Mouse (Mus musculus) intestine, embryonic 16.5 days (tissue): ENCODE measurements around the gene Smad3. TPM values are rescaled to one million over a fixed set of nuclear protein-coding genes. Genes with fewer than 3 reads are reported as not detected.

Experiments
- ATAC-seq: fragments of 200-750 bp; cut with Nextera tagmentation; 2 replicates; pipeline ENCODE4 v1.8.0; 2017; ENCODE audit warnings: moderate TSS enrichment, moderate library complexity
- H3K27ac ChIP-seq: fragments of 300-500 bp; sonication (generic); 2 replicates; pipeline ENCODE4 v1.5.1; 2014; ENCODE audit warnings: mild to moderate bottlenecking, low read length
- H3K27me3 ChIP-seq: fragments of 300-500 bp; sonication (generic); replicated peaks from 2 replicates; pipeline ENCODE4 v1.6.1; 2014; ENCODE audit warnings: low read length, control low read depth, mixed read lengths; ENCODE audit not compliant: control insufficient read depth, insufficient read depth
- H3K36me3 ChIP-seq: fragments of 300-500 bp; sonication (generic); 2 replicates; pipeline ENCODE4 v1.6.1; 2014; ENCODE audit warnings: low read length, control low read depth; ENCODE audit not compliant: control insufficient read depth, insufficient read depth
- H3K4me1 ChIP-seq: fragments of 300-500 bp; sonication (generic); 2 replicates; pipeline ENCODE4 v1.6.1; 2014; ENCODE audit warnings: low read length, control low read depth, mixed read lengths; ENCODE audit not compliant: control insufficient read depth, insufficient read depth
- H3K4me2 ChIP-seq: fragments of 300-500 bp; sonication (generic); 2 replicates; pipeline ENCODE4 v1.6.1; 2014; ENCODE audit warnings: low read depth, low read length, control low read depth
- H3K4me3 ChIP-seq: fragments of 300-500 bp; sonication (generic); 2 replicates; pipeline ENCODE4 v1.5.1; 2014; ENCODE audit warnings: mild to moderate bottlenecking, low read length
- H3K9ac ChIP-seq: fragments of 300-500 bp; sonication (generic); 2 replicates; pipeline ENCODE4 v1.6.1; 2014; ENCODE audit warnings: low read depth, low read length
- H3K9me3 ChIP-seq: fragments of 300-500 bp; sonication (generic); 2 replicates; pipeline ENCODE4 v1.6.1; 2016; ENCODE audit warnings: low read length, control low read depth; ENCODE audit not compliant: control insufficient read depth
- WGBS: fragments of 180-500 bp; shearing (Covaris S2); extraction: QIAGEN DNeasy Blood & Tissue Kit; methylation state at CpG from one replicate; pipeline ENCODE4 v1.1.7; 2014; 5-methylcytosine and 5-hydroxymethylcytosine counted together
- polyA plus RNA-seq: library from polyadenylated mRNA; unstranded; fragments of >200 nt; fragmentation: Nextera tagmentation; extraction: Ambion mirVana; gene quantifications from 2 replicates; pipeline ENCODE4 v1.2.1, GENCODE M21; 2015

The Smad3 gene
- polyA plus RNA-seq, 1 experiment from 2014 or later, result 10.9 TPM

DNA sequence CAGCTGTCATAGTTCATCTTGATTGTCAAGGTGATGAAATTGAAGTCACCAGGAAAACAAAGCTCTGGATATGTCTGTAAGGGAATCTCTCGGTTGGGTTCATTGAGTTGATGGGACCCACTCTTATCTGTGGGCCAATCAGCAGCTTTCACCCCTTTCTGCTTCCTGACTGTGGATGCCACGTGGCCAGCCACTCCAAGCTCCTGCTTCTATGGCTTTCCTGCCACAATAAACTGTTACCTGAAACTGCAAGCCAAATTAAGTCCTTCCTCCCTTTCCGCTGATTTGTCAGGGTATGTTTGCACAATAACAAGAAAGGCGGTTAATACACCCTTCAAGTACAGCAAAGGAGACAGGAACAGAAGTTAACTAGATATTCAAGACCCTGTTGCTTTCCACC lies 6.5 kb downstream of the Smad3 start:
- no peak overlapping the region for H3K4me2 ChIP-seq
- peaks cover 87% of the 10 kb centered on the region for H3K4me1 ChIP-seq
- no peak for ATAC-seq
- no peaks in the 10 kb centered on the region for H3K36me3 ChIP-seq
- WGBS, result 65% methylated on average over 4 of the region's 4 CpGs
- no peak overlapping the region for H3K9ac ChIP-seq
- no peak overlapping the region for H3K4me3 ChIP-seq
- no peaks in the 10 kb centered on the region for H3K27me3 ChIP-seq
- H3K9me3 ChIP-seq, result no peaks in the 10 kb centered on the region
- no peak overlapping the region for H3K27ac ChIP-seq

- ATAC-seq, result no peak
- H3K9ac ChIP-seq, result peak overlapping the region; percentile 28; the same call in 1 of the 2 replicates
- no peaks in the 10 kb centered on the region for H3K27me3 ChIP-seq
- H3K9me3 ChIP-seq, result no peaks in the 10 kb centered on the region
- no peak overlapping the region; the same call in 1 of the 2 replicates for H3K4me2 ChIP-seq
- no peaks in the 10 kb centered on the region for H3K36me3 ChIP-seq
- WGBS, result 28% methylated on average over 10 of the region's 10 CpGs
- H3K4me3 ChIP-seq, result no peak overlapping the region
- H3K27ac ChIP-seq, result peak overlapping the region; percentile 34
- H3K4me1 ChIP-seq, result peaks cover 87% of the 10 kb centered on the region
Measured at GRCm38 (mm10) chr9:63750360-63750974, 7.3 kb downstream of the Smad3 start.

GRCm38 (mm10) chr9:63749296-63749915 lies 8.4 kb downstream of the Smad3 start:
- no peak for ATAC-seq
- H3K4me2 ChIP-seq, result no peak overlapping the region
- peaks cover 77% of the 10 kb centered on the region for H3K4me1 ChIP-seq
- H3K27ac ChIP-seq, result peak overlapping the region; percentile 33; the same call in 1 of the 2 replicates
- H3K9me3 ChIP-seq, result no peaks in the 10 kb centered on the region
- no peak overlapping the region for H3K4me3 ChIP-seq
- H3K36me3 ChIP-seq, result no peaks in the 10 kb centered on the region
- 38% methylated on average over 15 of the region's 15 CpGs for WGBS
- H3K27me3 ChIP-seq, result no peaks in the 10 kb centered on the region
- H3K9ac ChIP-seq, result no peak overlapping the region

GRCm38 (mm10) chr9:63747645-63748295 lies 10.0 kb downstream of the Smad3 start:
- WGBS, result 85% methylated on average over 9 of the region's 9 CpGs

GRCm38 (mm10) chr9:63746980-63747379 lies 10.8 kb downstream of the Smad3 start:
- Histone ChIP-seq H3K4me1 (peaks cover 73% of the 10 kb centered on the region), H3K27ac (no peak overlapping the region), H3K4me3 (no peak overlapping the region), H3K4me2 (no peak overlapping the region), H3K9me3 (no peaks in the 10 kb centered on the region), H3K27me3 (no peaks in the 10 kb centered on the region), H3K9ac (no peak overlapping the region), H3K36me3 (no peaks in the 10 kb centered on the region)
- 90% methylated on average over 3 of the region's 3 CpGs for WGBS
- ATAC-seq, result no peak

More at GRCm38 (mm10) chr9:63747645-63748295, 10.0 kb downstream of the Smad3 start:
- Histone ChIP-seq H3K4me3 (no peak overlapping the region), H3K9ac (no peak overlapping the region), H3K4me2 (no peak overlapping the region), H3K27me3 (no peaks in the 10 kb centered on the region), H3K36me3 (no peaks in the 10 kb centered on the region), H3K27ac (no peak overlapping the region), H3K4me1 (peaks cover 73% of the 10 kb centered on the region), H3K9me3 (no peaks in the 10 kb centered on the region)
- ATAC-seq, result no peak

DNA sequence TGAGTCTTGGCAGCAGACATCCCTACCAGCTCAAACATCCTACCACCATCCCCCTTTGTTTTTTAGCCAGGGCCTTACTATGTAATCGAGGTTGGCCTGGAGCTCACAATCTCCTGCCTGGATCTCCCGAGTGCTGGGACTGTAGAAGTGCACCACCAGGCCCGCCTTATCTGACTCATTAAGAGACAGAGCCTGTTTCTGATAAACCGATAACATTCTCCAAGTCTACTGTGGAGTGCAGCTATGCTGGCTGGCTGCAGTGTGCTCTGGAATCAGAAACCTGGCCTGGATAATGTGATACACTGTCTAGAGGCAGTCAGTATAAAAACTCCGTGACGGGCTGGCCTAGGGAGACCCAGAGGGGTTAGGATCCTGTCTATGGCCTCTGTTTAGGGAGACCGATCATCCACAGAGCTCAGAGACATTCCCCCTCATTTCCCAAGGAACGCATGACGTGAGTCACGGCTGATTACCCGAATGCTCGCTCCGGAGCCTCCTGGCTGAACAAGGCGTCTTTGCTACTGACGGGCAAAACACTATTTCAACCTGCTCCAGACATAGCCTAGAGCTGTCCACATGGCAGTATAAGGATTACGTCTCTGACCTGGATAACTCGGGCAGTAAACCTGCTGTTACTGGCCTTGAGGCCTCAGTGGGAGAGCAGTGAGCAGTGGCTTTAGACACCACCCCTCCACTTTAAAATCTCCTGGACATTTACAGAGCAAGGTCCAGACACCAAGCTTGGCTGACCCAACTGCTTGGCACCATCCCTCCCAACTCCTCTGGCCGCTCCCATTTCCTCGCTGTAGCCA lies 11.8 kb downstream of the Smad3 start:
- Histone ChIP-seq H3K4me2 (peak overlapping the region; percentile 0; the same call in 1 of the 2 replicates), H3K4me3 (no peak overlapping the region), H3K4me1 (peaks cover 77% of the 10 kb centered on the region), H3K36me3 (no peaks in the 10 kb centered on the region), H3K27me3 (no peaks in the 10 kb centered on the region), H3K9ac (peak overlapping the region; percentile 8; the same call in 1 of the 2 replicates), H3K27ac (peak overlapping the region; percentile 33), H3K9me3 (no peaks in the 10 kb centered on the region)
- ATAC-seq, result peak; percentile 31
- 38% methylated on average over 19 of the region's 19 CpGs for WGBS

DNA sequence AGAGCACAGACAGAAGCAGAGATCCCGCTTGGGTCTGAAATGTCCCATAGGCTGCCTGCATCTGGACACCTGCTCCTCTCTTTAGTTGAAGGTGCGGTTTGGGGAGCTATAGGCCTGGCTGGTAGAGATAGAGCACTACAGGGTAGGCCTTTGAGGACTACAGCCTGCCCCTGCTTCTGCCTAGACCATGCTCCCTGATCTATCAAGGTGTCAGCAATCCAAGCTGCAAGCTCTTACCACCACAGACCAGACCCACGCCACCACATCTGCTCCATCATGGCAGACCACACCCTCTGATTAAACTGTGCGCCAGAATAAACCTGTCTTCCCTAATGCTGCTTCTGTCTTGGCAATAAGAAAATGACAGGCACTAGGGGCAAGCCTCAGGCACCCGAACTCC lies 13.2 kb downstream of the Smad3 start:
- WGBS, result 88% methylated on average over 5 of the region's 5 CpGs
- H3K27me3 ChIP-seq, result no peaks in the 10 kb centered on the region
- ATAC-seq, result no peak
- H3K4me2 ChIP-seq, result no peak overlapping the region
- H3K9ac ChIP-seq, result no peak overlapping the region
- H3K4me3 ChIP-seq, result no peak overlapping the region
- peaks cover 66% of the 10 kb centered on the region for H3K4me1 ChIP-seq
- no peaks in the 10 kb centered on the region for H3K36me3 ChIP-seq
- H3K9me3 ChIP-seq, result no peaks in the 10 kb centered on the region
- H3K27ac ChIP-seq, result no peak overlapping the region

GRCm38 (mm10) chr9:63743775-63744174 lies 14.0 kb downstream of the Smad3 start:
- Histone ChIP-seq H3K4me2 (no peak overlapping the region), H3K4me3 (no peak overlapping the region), H3K36me3 (no peaks in the 10 kb centered on the region), H3K9ac (no peak overlapping the region), H3K9me3 (no peaks in the 10 kb centered on the region), H3K27ac (no peak overlapping the region), H3K4me1 (peaks cover 67% of the 10 kb centered on the region), H3K27me3 (no peaks in the 10 kb centered on the region)
- WGBS, result 89% methylated on average over 11 of the region's 11 CpGs
- ATAC-seq, result no peak
